Comparison of ENCODE assay signal across 8 mouse cellular contexts in genomic region chr4:63368577-63368976, GRCm38 (mm10). TPM values are rescaled to one million over a fixed set of nuclear protein-coding genes. Genes with fewer than 3 reads are reported as not detected.
DNase-seq lines count a peak whose midpoint lies in the region; ATAC-seq and TF ChIP-seq lines count a peak whose summit lies in the region.

No protein-coding gene starts in this region.

- H3K4me2 ChIP-seq in heart, postnatal 0 days (ENCODE audit: low read depth, low read length): no peak overlapping the region
- no peak overlapping the region for H3K4me2 ChIP-seq in liver, embryonic 14.5 days (ENCODE audit: low read depth)
- H3K4me2 ChIP-seq in neural tube, embryonic 11.5 days (ENCODE audit: low read depth): no peak overlapping the region
- H3K4me2 ChIP-seq in stomach, embryonic 14.5 days (replicated peaks; ENCODE audit: low read depth, low read length): no peak overlapping the region

- ATAC-seq in erythroid progenitor cell, adult 5-6 weeks (replicated peaks; ENCODE audit: low FRiP score, poor library complexity, severe bottlenecking): peak; percentile 56
- peak; percentile 54 for ATAC-seq in heart, postnatal 0 days (ENCODE audit: insufficient read depth, low read depth)
- ATAC-seq in liver, embryonic 14.5 days (ENCODE audit: insufficient read depth): no peak; the same call in 1 of the 2 replicates
- peak; percentile 66; the same call in 1 of the 2 replicates for ATAC-seq in neural tube, embryonic 11.5 days (ENCODE audit: insufficient read depth, low FRiP score, low TSS enrichment)
- ATAC-seq in stomach, embryonic 14.5 days (ENCODE audit: insufficient number of reproducible peaks, insufficient read depth, low FRiP score, low read depth): peak; percentile 8; the same call in 1 of the 2 replicates

- H3K9ac ChIP-seq in heart, postnatal 0 days (replicated peaks; ENCODE audit: low read depth, low read length): no peak overlapping the region
- no peak overlapping the region for H3K9ac ChIP-seq in liver, embryonic 14.5 days (replicated peaks)
- H3K9ac ChIP-seq in neural tube, embryonic 11.5 days (ENCODE audit: low read length): no peak overlapping the region
- H3K9ac ChIP-seq in stomach, embryonic 14.5 days (replicated peaks; ENCODE audit: low read depth, low read length): no peak overlapping the region

- no peak overlapping the region for H3K4me3 ChIP-seq in heart, postnatal 0 days (ENCODE audit: low read depth, low read length)
- H3K4me3 ChIP-seq in liver, embryonic 14.5 days (ENCODE audit: insufficient read depth in 1 of 2, low read depth in 2 of 2, low read length in 2 of 2): no peak overlapping the region
- no peak overlapping the region for H3K4me3 ChIP-seq in neural tube, embryonic 11.5 days (ENCODE audit: low read depth, low read length)
- no peak overlapping the region for H3K4me3 ChIP-seq in stomach, embryonic 14.5 days (ENCODE audit: low read depth, low read length)

- peak; percentile 92 for DNase-seq in B cell, adult 2 months
- DNase-seq in adrenal gland, postnatal 36 days: peak; percentile 91 to 93
- DNase-seq in heart, postnatal 0 days (ENCODE audit: low spot score): peak; percentile 49
- peak; percentile 86 for DNase-seq in kidney, postnatal 14 days
- DNase-seq in liver, embryonic 14.5 days (ENCODE audit: low read depth in 3 of 3, low spot score in 3 of 3): peak in 2 of 3 experiments; percentile 37 to 47
- DNase-seq in neural tube, embryonic 11.5 days (ENCODE audit: low spot score): peak; percentile 84

- H3K9me3 ChIP-seq in heart, postnatal 0 days (replicated peaks; ENCODE audit: control insufficient read depth, low read length): no peaks in the 10 kb centered on the region
- H3K9me3 ChIP-seq in liver, embryonic 14.5 days (ENCODE audit: control insufficient read depth, low read length): no peaks in the 10 kb centered on the region
- no peaks in the 10 kb centered on the region for H3K9me3 ChIP-seq in neural tube, embryonic 11.5 days (ENCODE audit: control insufficient read depth, low read length)
- no peaks in the 10 kb centered on the region for H3K9me3 ChIP-seq in stomach, embryonic 14.5 days (ENCODE audit: control insufficient read depth, low read depth, low read length)

- no peak overlapping the region for H3K27ac ChIP-seq in heart, postnatal 0 days (ENCODE audit: low read depth)
- H3K27ac ChIP-seq in liver, embryonic 14.5 days: no peak overlapping the region
- no peak overlapping the region for H3K27ac ChIP-seq in neural tube, embryonic 11.5 days (ENCODE audit: low read depth, low read length)
- no peak overlapping the region for H3K27ac ChIP-seq in stomach, embryonic 14.5 days (ENCODE audit: low read length)

- H3K36me3 ChIP-seq in heart, postnatal 0 days (replicated peaks; ENCODE audit: control insufficient read depth, insufficient read depth, low read length): peaks cover 9% of the 10 kb centered on the region; the same call in 1 of the 2 replicates
- no peaks in the 10 kb centered on the region for H3K36me3 ChIP-seq in liver, embryonic 14.5 days (replicated peaks; ENCODE audit: control insufficient read depth, insufficient read depth, low read depth)
- H3K36me3 ChIP-seq in neural tube, embryonic 11.5 days (ENCODE audit: control insufficient read depth, insufficient read depth, low read length): no peaks in the 10 kb centered on the region; the same call in none of the 2 replicates
- H3K36me3 ChIP-seq in stomach, embryonic 14.5 days (ENCODE audit: control insufficient read depth, insufficient read depth, low read length): peaks cover 29% of the 10 kb centered on the region; the same call in 1 of the 2 replicates

- no peak for TF ChIP-seq EP300 in heart, postnatal 0 days (IDR thresholded peaks at IDR 0.05; ENCODE audit: low read depth)
- no peak for TF ChIP-seq EP300 in liver, embryonic 14.5 days (IDR thresholded peaks at IDR 0.05; ENCODE audit: low read depth)

- 27% methylated on average over 4 of the region's 4 CpGs for WGBS in heart, postnatal 0 days
- 5% methylated on average over 4 of the region's 4 CpGs for WGBS in liver, embryonic 14.5 days (ENCODE audit: insufficient replicate concordance)
- WGBS in neural tube, embryonic 11.5 days: 14% methylated on average over 4 of the region's 4 CpGs
- whole genome bisulfite sequencing in stomach, embryonic 14.5 days: 14% methylated on average over 4 of the region's 4 CpGs

- H3K27me3 ChIP-seq in heart, postnatal 0 days (ENCODE audit: control insufficient read depth, insufficient read depth, low read length): no peaks in the 10 kb centered on the region
- no peaks in the 10 kb centered on the region for H3K27me3 ChIP-seq in liver, embryonic 14.5 days (ENCODE audit: control insufficient read depth, insufficient read depth, low read length)
- no peaks in the 10 kb centered on the region for H3K27me3 ChIP-seq in neural tube, embryonic 11.5 days (ENCODE audit: control insufficient read depth, insufficient read depth, low read length)
- no peaks in the 10 kb centered on the region for H3K27me3 ChIP-seq in stomach, embryonic 14.5 days (ENCODE audit: control insufficient read depth, insufficient read depth, low read length)

- no peaks in the 10 kb centered on the region for H3K4me1 ChIP-seq in heart, postnatal 0 days (ENCODE audit: control insufficient read depth, insufficient read depth)
- peaks cover 17 to 20% of the 10 kb centered on the region in 2 experiments for H3K4me1 ChIP-seq in liver, embryonic 14.5 days (replicated peaks; ENCODE audit: control insufficient read depth in 2 of 2, insufficient read depth in 2 of 2, low read length in 1 of 2)
- no peaks in the 10 kb centered on the region for H3K4me1 ChIP-seq in neural tube, embryonic 11.5 days (ENCODE audit: control insufficient read depth, insufficient read depth, low read length)
- no peaks in the 10 kb centered on the region for H3K4me1 ChIP-seq in stomach, embryonic 14.5 days (ENCODE audit: control insufficient read depth, insufficient read depth, low read length)

- peak; percentile 98 for TF ChIP-seq CTCF in heart, postnatal 0 days (IDR thresholded peaks at IDR 0.05; ENCODE audit: low read depth)
- TF ChIP-seq CTCF in liver, embryonic 14.5 days (IDR thresholded peaks at IDR 0.05; ENCODE audit: low read depth): peak; percentile 100

RNA-seq across cellular contexts. Expression of gene Orm2, which starts 6.3 kb away (rescaled TPM):
- total RNA-seq in adrenal gland, postnatal 36 days (2021): 1 to 10 TPM; 3.9 to 7.8 TPM
- total RNA-seq in erythroid progenitor cell, adult 5-6 weeks (2015; ENCODE audit: low replicate concordance): not detected in 2 replicates
- not detected in 2 replicates for total RNA-seq in erythroid progenitor cell, adult 5-6 weeks (2017; ENCODE audit: low replicate concordance)
- not detected in 2 replicates for total RNA-seq in heart, postnatal 0 days (2014; rRNA removed; ENCODE audit: low replicate concordance)
- polyA plus RNA-seq in heart, postnatal 0 days (2015; fragmentation: Nextera tagmentation; extraction: Ambion mirVana): not detected in 2 replicates
- not detected in 2 replicates for polyA plus RNA-seq in liver, embryonic 14.5 days (2012; rRNA removed)
- polyA plus RNA-seq in liver, embryonic 14.5 days (2014; fragmentation: Nextera tagmentation; extraction: Ambion mirVana): not detected in 2 replicates
- polyA plus RNA-seq in neural tube, embryonic 11.5 days (2014; fragmentation: Nextera tagmentation; extraction: Ambion mirVana): not detected in 2 replicates
- not detected in 2 replicates for polyA plus RNA-seq in stomach, embryonic 14.5 days (2014; fragmentation: Nextera tagmentation; extraction: Ambion mirVana)

RNA-seq across cellular contexts. Expression of gene Orm3, which starts 12.6 kb away (rescaled TPM):
- total RNA-seq in adrenal gland, postnatal 36 days (2021): 10 to 100 TPM in 1 of 2 experiments, 1 to 10 TPM in 1; 5.4 to 10.7 TPM
- not detected in 2 replicates for total RNA-seq in erythroid progenitor cell, adult 5-6 weeks (2015; ENCODE audit: low replicate concordance)
- total RNA-seq in erythroid progenitor cell, adult 5-6 weeks (2017; ENCODE audit: low replicate concordance): not detected in 2 replicates
- not detected in 2 replicates for total RNA-seq in heart, postnatal 0 days (2014; rRNA removed; ENCODE audit: low replicate concordance)
- polyA plus RNA-seq in heart, postnatal 0 days (2015; fragmentation: Nextera tagmentation; extraction: Ambion mirVana): not detected in 2 replicates
- polyA plus RNA-seq in liver, embryonic 14.5 days (2012; rRNA removed): not detected in 2 replicates
- polyA plus RNA-seq in liver, embryonic 14.5 days (2014; fragmentation: Nextera tagmentation; extraction: Ambion mirVana): not detected in 2 replicates
- not detected in 2 replicates for polyA plus RNA-seq in neural tube, embryonic 11.5 days (2014; fragmentation: Nextera tagmentation; extraction: Ambion mirVana)
- polyA plus RNA-seq in stomach, embryonic 14.5 days (2014; fragmentation: Nextera tagmentation; extraction: Ambion mirVana): not detected in 2 replicates

RNA-seq across cellular contexts. Expression of gene Orm1, which starts 24.2 kb away (rescaled TPM):
- total RNA-seq in adrenal gland, postnatal 36 days (2021): 10 to 100 TPM; 38.6 to 61.1 TPM
- 16.6 and 43.6 TPM in 2 replicates for total RNA-seq in erythroid progenitor cell, adult 5-6 weeks (2015; ENCODE audit: low replicate concordance)
- 5.5 and 23.5 TPM in 2 replicates for total RNA-seq in erythroid progenitor cell, adult 5-6 weeks (2017; ENCODE audit: low replicate concordance)
- total RNA-seq in heart, postnatal 0 days (2014; rRNA removed; ENCODE audit: low replicate concordance): not detected in 2 replicates
- polyA plus RNA-seq in heart, postnatal 0 days (2015; fragmentation: Nextera tagmentation; extraction: Ambion mirVana): not detected in 2 replicates
- not detected in 2 replicates for polyA plus RNA-seq in liver, embryonic 14.5 days (2012; rRNA removed)
- not detected in 2 replicates for polyA plus RNA-seq in liver, embryonic 14.5 days (2014; fragmentation: Nextera tagmentation; extraction: Ambion mirVana)
- polyA plus RNA-seq in neural tube, embryonic 11.5 days (2014; fragmentation: Nextera tagmentation; extraction: Ambion mirVana): not detected in 2 replicates
- polyA plus RNA-seq in stomach, embryonic 14.5 days (2014; fragmentation: Nextera tagmentation; extraction: Ambion mirVana): not detected in 2 replicates

RNA-seq across cellular contexts. Expression of gene Akna, which starts 34.6 kb away (rescaled TPM):
- total RNA-seq in adrenal gland, postnatal 36 days (2021): 1 to 10 TPM; 2.6 to 4.3 TPM
- 18.7 and 26.4 TPM in 2 replicates for total RNA-seq in erythroid progenitor cell, adult 5-6 weeks (2015; ENCODE audit: low replicate concordance)
- 12.0 and 13.1 TPM in 2 replicates for total RNA-seq in erythroid progenitor cell, adult 5-6 weeks (2017; ENCODE audit: low replicate concordance)
- total RNA-seq in heart, postnatal 0 days (2014; rRNA removed; ENCODE audit: low replicate concordance): 4.1 and 5.5 TPM in 2 replicates
- 1.3 and 1.4 TPM in 2 replicates for polyA plus RNA-seq in heart, postnatal 0 days (2015; fragmentation: Nextera tagmentation; extraction: Ambion mirVana)
- 2.2 TPM in 2 replicates for polyA plus RNA-seq in liver, embryonic 14.5 days (2012; rRNA removed)
- 2.4 and 2.8 TPM in 2 replicates for polyA plus RNA-seq in liver, embryonic 14.5 days (2014; fragmentation: Nextera tagmentation; extraction: Ambion mirVana)
- 6.0 and 6.9 TPM in 2 replicates for polyA plus RNA-seq in neural tube, embryonic 11.5 days (2014; fragmentation: Nextera tagmentation; extraction: Ambion mirVana)
- polyA plus RNA-seq in stomach, embryonic 14.5 days (2014; fragmentation: Nextera tagmentation; extraction: Ambion mirVana): 6.9 and 7.0 TPM in 2 replicates

Comparison
In these comparisons a context has a peak if more than half of its experiments do, and no peak if none do; other contexts are left out.
1. DNase-seq: peak in every context shown above with its lines; median percentile 92 in B cell, adult 2 months; 92 in adrenal gland, postnatal 36 days; 86 in kidney, postnatal 14 days; 84 in neural tube, embryonic 11.5 days; 49 in heart, postnatal 0 days; 42 in liver, embryonic 14.5 days.